Mouse (Mus musculus): ENCODE results near the gene Phactr2. TPM values are rescaled to one million over a fixed set of nuclear protein-coding genes. Genes with fewer than 3 reads are reported as not detected.

The Phactr2 gene
- total and polyA plus RNA-seq, 3 experiments = not detected

DNA sequence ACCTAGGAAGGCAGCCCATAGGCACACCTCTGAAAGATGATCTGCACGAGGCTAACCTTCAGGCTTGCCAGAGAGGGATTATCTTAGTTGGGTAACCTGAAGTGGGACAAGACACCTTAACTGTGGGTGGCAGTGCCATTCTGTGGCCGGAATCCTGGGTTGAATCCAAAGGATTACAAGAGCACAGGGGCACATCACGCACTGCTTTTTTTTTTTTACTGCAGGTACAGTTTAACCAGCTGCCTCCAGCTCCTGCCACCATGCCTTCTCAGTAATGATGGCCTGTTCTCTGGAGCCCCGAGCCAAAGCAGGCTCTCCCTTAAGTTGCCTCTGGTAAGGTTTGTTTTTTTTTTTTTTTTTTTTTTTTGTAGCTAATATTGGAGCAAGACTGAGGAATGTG lies 33.9 kb downstream of the Phactr2 start:
- no peak overlapping the region for H3K9ac ChIP-seq (ENCODE audit: control insufficient read depth, low read depth, low read length, poor library complexity, severe bottlenecking)
- H3K9me3 ChIP-seq (replicated peaks; ENCODE audit: insufficient read depth, low read length) = no peaks in the 10 kb centered on the region
- H3K4me3 ChIP-seq (ENCODE audit: control insufficient read depth in 1 of 2, insufficient read depth in 1 of 2, low read depth in 2 of 2, low read length in 2 of 2) = no peak overlapping the region
- no peaks in the 10 kb centered on the region for H3K4me1 ChIP-seq (ENCODE audit: control insufficient read depth in 1 of 2, insufficient read depth in 2 of 2, low read length in 2 of 2)
- no peak overlapping the region for H3K27ac ChIP-seq (ENCODE audit: control insufficient read depth, low read depth, low read length)
- TF ChIP-seq NRF1 (IDR thresholded peaks at IDR 0.05; ENCODE audit: insufficient read depth, low read depth, low read length, poor library complexity, severe bottlenecking) (no peak), MYC (IDR thresholded peaks at IDR 0.05; ENCODE audit: low read depth, low read length) (no peak), CHD2 (IDR thresholded peaks at IDR 0.05; ENCODE audit: low read length) (no peak), TCF12 (IDR thresholded peaks at IDR 0.05; ENCODE audit: low read depth, low read length) (no peak), GABPA (IDR thresholded peaks at IDR 0.05; ENCODE audit: low read depth, low read length) (no peak), RCOR1 (IDR thresholded peaks at IDR 0.05; ENCODE audit: low read depth, low read length) (no peak), ZNF384 (IDR thresholded peaks at IDR 0.05; ENCODE audit: low read depth, low read length) (no peak), SMC3 (IDR thresholded peaks at IDR 0.05; ENCODE audit: low read depth, low read length) (no peak), POLR2A (IDR thresholded peaks at IDR 0.05; ENCODE audit: control insufficient read depth in 1 of 2, insufficient read depth in 1 of 2, low read depth in 1 of 2, low read length in 2 of 2, poor library complexity in 1 of 2) (no peak), POLR2AphosphoS2 (IDR thresholded peaks at IDR 0.05; ENCODE audit: low read length) (no peak)
- H3K36me3 ChIP-seq (ENCODE audit: control insufficient read depth in 1 of 2, insufficient read depth in 2 of 2, low read length in 2 of 2) = no peaks in the 10 kb centered on the region
- no peak for DNase-seq (ENCODE audit: low read depth, low spot score)
- no peaks in the 10 kb centered on the region for H3K27me3 ChIP-seq (ENCODE audit: control insufficient read depth in 1 of 2, insufficient read depth in 2 of 2, low read length in 2 of 2)
- H3K79me2 ChIP-seq (ENCODE audit: control insufficient read depth, insufficient read depth, low read length, poor library complexity) = no peaks in the 10 kb centered on the region

DNA sequence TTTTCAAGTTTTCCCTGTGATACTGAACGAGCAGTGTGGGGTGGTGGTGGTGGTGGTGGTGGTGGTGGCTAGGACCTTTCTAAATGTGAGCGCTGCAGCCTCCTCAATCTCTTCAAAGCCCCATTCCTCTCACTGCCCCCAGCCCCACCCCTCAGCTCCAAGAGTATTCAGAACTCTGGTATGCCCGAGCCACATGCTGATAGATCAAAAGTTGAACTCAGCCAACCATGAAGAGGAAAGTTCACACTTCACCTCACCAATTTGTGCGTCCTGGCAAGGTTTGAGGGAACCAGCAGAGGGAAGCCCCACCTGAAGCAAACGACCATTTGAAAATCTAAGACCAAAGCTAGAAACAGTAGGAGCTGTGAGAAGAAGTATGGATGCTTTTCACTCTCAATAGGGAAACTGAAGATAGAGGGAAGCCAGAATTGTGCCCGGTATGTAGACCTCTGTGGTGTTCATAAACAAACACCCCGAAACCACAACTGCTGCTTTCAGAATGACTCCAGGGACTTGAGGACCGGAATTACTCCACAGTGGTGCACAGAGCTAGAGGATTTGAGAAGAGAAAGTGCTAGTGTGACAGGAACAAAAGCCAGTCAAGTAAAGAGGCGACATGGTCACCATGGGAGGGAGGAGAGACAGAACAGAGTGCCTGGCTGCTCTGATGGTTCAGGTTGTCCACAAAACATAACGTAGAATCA lies 35.9 kb downstream of the Phactr2 start:
- H3K9me3 ChIP-seq (replicated peaks; ENCODE audit: insufficient read depth, low read length) = no peaks in the 10 kb centered on the region
- no peak for DNase-seq (ENCODE audit: low read depth, low spot score)
- H3K27ac ChIP-seq (ENCODE audit: control insufficient read depth, low read depth, low read length) = no peak overlapping the region

More for the DNA sequence above, 35.9 kb downstream of the Phactr2 start:
- Histone ChIP-seq H3K4me1 (ENCODE audit: control insufficient read depth in 1 of 2, insufficient read depth in 2 of 2, low read length in 2 of 2) (no peaks in the 10 kb centered on the region), H3K79me2 (ENCODE audit: control insufficient read depth, insufficient read depth, low read length, poor library complexity) (no peaks in the 10 kb centered on the region), H3K4me3 (ENCODE audit: control insufficient read depth in 1 of 2, insufficient read depth in 1 of 2, low read depth in 2 of 2, low read length in 2 of 2) (no peak overlapping the region), H3K27me3 (ENCODE audit: control insufficient read depth in 1 of 2, insufficient read depth in 2 of 2, low read length in 2 of 2) (peaks cover 0 to 1% of the 10 kb centered on the region in 2 experiments; a peak in 1 of 4 replicates), H3K9ac (ENCODE audit: control insufficient read depth, low read depth, low read length, poor library complexity, severe bottlenecking) (no peak overlapping the region), H3K36me3 (ENCODE audit: control insufficient read depth in 1 of 2, insufficient read depth in 2 of 2, low read length in 2 of 2) (no peaks in the 10 kb centered on the region)
- TF ChIP-seq HCFC1 (IDR thresholded peaks at IDR 0.05; ENCODE audit: low read depth, low read length) (no peak), MAX (IDR thresholded peaks at IDR 0.05; ENCODE audit: low read length) (no peak), BHLHE40 (IDR thresholded peaks at IDR 0.05; ENCODE audit: borderline replicate concordance, low read depth, low read length) (no peak), ELF1 (IDR thresholded peaks at IDR 0.05; ENCODE audit: low read depth, low read length) (no peak), TBP (IDR thresholded peaks at IDR 0.05; ENCODE audit: low read depth, low read length) (no peak), JUND (IDR thresholded peaks at IDR 0.05; ENCODE audit: low read depth, low read length) (no peak), EP300 (IDR thresholded peaks at IDR 0.05; ENCODE audit: low read depth in 1 of 2, low read length in 2 of 2) (no peak), KAT2A (conservative IDR thresholded peaks at IDR 0.05; ENCODE audit: low read depth, low read length) (no peak), MYC (IDR thresholded peaks at IDR 0.05; ENCODE audit: low read depth, low read length) (no peak), ZKSCAN1 (IDR thresholded peaks at IDR 0.05; ENCODE audit: low read depth, low read length) (no peak), USF2 (IDR thresholded peaks at IDR 0.05; ENCODE audit: borderline replicate concordance in 1 of 2, insufficient read depth in 1 of 2, low read depth in 1 of 2, low read length in 2 of 2) (no peak), CHD1 (IDR thresholded peaks at IDR 0.05; ENCODE audit: low read depth, low read length) (no peak), ZMIZ1 (IDR thresholded peaks at IDR 0.05; ENCODE audit: low read depth, low read length) (no peak), ZC3H11A (IDR thresholded peaks at IDR 0.05; ENCODE audit: low read depth, low read length) (no peak), POLR2AphosphoS2 (IDR thresholded peaks at IDR 0.05; ENCODE audit: low read length) (no peak), RCOR1 (IDR thresholded peaks at IDR 0.05; ENCODE audit: low read depth, low read length) (no peak), TCF12 (IDR thresholded peaks at IDR 0.05; ENCODE audit: low read depth, low read length) (no peak), MYB (IDR thresholded peaks at IDR 0.05; ENCODE audit: low read depth, low read length) (no peak), TAL1 (IDR thresholded peaks at IDR 0.05; ENCODE audit: low read length) (no peak)
